Mouse (Mus musculus) macrophage (primary cell): ENCODE measurements around the gene Kdm1a. TPM values are rescaled to one million over a fixed set of nuclear protein-coding genes. Genes with fewer than 3 reads are reported as not detected.

Experiments used
- H3K27ac ChIP-seq: fragments of 350-480 bp; formaldehyde crosslinking; 2 replicates; pipeline ENCODE4 v1.9.0; 2021
- H3K36me3 ChIP-seq: fragments of 350-480 bp; formaldehyde crosslinking; 2 replicates; pipeline ENCODE4 v1.9.0; 2021; ENCODE audit errors: inconsistent target
- H3K4me3 ChIP-seq: fragments of 350-480 bp; formaldehyde crosslinking; 2 replicates; pipeline ENCODE4 v1.9.0; 2021; ENCODE audit errors: inconsistent target
- H3K79me2 ChIP-seq: fragments of 350-480 bp; formaldehyde crosslinking; 2 replicates; pipeline ENCODE4 v1.9.0; 2021; ENCODE audit errors: inconsistent target
- WGBS: methylation state at CpG from one replicate; pipeline ENCODE4 v1.1.7; 2026; ENCODE audit warnings: inconsistent platforms; ENCODE audit not compliant: missing documents; 5-methylcytosine and 5-hydroxymethylcytosine counted together
- polyA plus RNA-seq: library from polyadenylated mRNA; stranded (reverse); fragments of 250-400 nt; gene quantifications from 3 replicates; pipeline ENCODE4 v1.2.4, GENCODE M21; 2018; ENCODE audit warnings: inconsistent platforms

Gene Kdm1a
- polyA plus RNA-seq, 1 experiment from 2014 or later: 31.4 TPM

DNA sequence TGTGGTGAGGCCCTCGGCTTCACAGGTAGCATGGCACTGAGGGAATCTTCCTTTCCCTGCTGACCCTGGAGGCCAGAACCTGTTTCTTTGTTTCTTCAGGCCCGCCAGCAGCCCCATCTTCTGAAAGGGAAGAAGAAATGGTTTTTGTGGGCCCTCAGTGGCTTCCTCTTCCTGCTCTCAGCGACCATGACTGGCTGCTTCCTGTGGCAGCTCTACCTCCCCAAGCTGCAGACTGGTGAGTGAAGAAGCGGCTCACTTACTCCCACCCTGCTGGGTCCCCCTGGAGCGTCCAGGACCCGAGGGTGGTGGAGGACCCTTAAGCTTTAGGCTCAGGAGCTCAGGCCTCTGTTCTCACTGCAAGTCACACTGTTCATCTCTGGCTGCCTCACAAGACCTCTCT, 24.1 kb upstream of the Kdm1a start:
- no peak overlapping the region for H3K27ac ChIP-seq
- no peaks in the 10 kb centered on the region for H3K79me2 ChIP-seq
- no peak overlapping the region for H3K4me3 ChIP-seq
- no peaks in the 10 kb centered on the region for H3K36me3 ChIP-seq
- 15% methylated on average over 6 of the region's 6 CpGs for WGBS

DNA sequence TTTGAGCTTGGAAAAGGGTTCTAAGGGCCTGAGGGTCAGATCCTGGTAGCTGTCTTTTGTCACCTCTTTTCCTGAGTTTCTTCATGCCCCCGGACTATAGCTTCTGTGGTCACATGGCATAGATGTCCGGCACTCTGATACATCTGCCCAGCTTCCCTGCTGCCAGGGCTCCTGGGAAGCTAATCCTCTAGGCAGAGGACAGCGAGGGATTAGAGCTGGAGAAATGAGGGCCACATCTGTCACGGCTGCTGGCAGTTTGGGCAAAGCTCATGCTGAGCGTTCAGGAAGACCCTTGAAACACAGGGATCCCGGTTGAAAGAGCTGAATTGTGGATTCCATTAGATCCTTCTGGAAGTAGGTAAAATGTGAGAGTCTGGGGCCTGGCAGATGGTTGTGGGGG, 19.9 kb upstream of the Kdm1a start, which contains the start of gene Lactbl1:
Lactbl1 (plus strand) TSS at position 234 of the 400 bp plus-strand sequence.
- Histone ChIP-seq H3K27ac (no peak within 1 kb of the TSS), H3K4me3 (no peak within 1 kb of the TSS), H3K36me3 (no peaks in the 10 kb centered on the region), H3K79me2 (no peaks in the 10 kb centered on the region)
- 86% methylated on average over 4 of the region's 6 CpGs for WGBS

DNA sequence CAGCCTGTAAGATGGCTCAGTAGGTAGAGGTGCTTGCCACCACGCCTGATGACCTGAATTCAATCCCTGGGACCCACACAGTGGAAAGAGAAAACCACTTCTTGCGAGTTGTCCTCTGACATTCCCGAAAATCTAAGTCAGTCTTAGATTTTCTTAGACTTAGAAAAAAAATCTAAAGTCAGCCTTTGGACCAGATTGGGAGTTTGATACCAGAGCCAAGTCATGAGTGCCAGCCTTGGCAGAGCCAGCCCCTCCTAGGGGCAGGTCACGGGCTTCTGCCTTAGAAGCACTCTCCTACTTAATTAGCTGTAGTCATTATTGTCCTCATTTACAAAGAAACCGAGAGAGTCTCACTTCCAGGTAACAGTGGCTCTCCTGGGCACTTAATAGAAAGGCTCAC, 19.4 kb upstream of the Kdm1a start:
- 73% methylated on average over 5 of the region's 5 CpGs for WGBS
- Histone ChIP-seq H3K27ac (no peak overlapping the region), H3K36me3 (no peaks in the 10 kb centered on the region), H3K79me2 (no peaks in the 10 kb centered on the region), H3K4me3 (no peak overlapping the region)

DNA sequence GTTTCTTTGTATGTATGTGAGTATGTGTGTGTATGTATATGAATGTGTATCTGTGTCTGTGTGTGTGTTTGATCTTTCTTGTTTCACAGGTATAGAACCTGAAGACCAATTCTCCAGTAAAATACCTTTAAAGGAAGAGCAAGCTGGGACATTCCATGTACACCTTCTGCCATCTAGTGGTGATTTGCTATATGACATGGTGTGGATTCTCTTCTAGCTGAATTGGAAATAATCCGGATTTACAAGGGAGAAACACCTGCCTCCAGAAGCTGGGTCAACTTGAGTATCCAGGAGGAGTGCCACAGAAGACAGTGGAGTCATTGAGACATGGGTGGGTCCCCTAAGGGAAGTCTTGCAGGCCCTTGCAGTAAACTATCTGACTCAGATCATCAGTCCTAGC, 18.8 kb upstream of the Kdm1a start:
- H3K36me3 ChIP-seq: no peaks in the 10 kb centered on the region
- no peak overlapping the region for H3K27ac ChIP-seq
- H3K4me3 ChIP-seq: no peak overlapping the region
- WGBS: 23% methylated on average over 1 of the region's 1 CpGs
- H3K79me2 ChIP-seq: no peaks in the 10 kb centered on the region

DNA sequence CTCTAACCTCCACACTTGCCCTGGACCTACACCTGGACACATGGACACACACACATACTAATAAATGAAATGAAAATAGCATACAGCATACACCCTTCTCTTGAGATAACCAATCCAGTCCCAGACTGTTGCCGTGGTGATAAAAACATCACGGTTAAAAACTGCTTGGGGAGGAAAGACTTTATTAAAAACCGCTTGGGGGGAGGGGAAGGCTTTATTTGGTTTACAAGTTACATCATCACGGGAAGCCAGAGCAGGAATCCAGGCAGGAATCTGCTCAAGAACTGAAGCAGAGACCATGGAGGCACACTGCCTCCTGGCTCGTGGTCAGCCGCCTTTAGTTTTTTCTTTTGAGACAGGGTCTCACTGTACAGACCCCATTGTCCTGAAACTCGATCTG, 11.1 kb upstream of the Kdm1a start:
- WGBS: 85% methylated on average over 7 of the region's 7 CpGs
- no peak overlapping the region for H3K27ac ChIP-seq
- H3K36me3 ChIP-seq: no peaks in the 10 kb centered on the region
- H3K4me3 ChIP-seq: no peak overlapping the region
- no peaks in the 10 kb centered on the region for H3K79me2 ChIP-seq

DNA sequence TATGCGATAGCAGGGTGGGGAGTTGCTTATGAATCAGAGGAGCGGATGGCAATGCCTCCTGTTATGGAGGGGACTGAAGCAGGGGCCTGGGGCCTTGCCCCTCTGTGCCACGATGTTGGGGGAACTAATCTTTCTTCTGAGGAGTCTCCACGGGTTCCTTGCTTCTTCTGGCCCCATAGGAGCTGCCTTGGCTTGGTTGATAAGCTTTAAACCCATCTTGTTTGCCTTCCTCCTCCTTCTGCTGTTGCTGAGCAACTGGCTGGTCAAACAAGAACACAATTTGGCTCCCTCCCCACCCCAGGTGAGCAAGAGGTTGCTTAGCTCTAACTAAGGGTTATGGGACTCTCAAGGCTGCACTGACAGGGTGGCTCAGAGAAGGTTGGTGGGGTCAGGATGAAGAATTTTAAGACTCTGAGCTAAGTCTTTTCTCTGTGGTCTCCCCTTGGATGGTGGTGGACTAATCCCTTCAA, 7.9 kb upstream of the Kdm1a start, which contains the start of gene Tex46:
Tex46 (plus strand) TSS at position 51 of the 470 bp plus-strand sequence.
- WGBS: 71% methylated on average over 4 of the region's 4 CpGs
- Histone ChIP-seq H3K36me3 (no peaks in the 10 kb centered on the region), H3K4me3 (no peak within 1 kb of the TSS), H3K27ac (no peak within 1 kb of the TSS), H3K79me2 (no peaks in the 10 kb centered on the region)

DNA sequence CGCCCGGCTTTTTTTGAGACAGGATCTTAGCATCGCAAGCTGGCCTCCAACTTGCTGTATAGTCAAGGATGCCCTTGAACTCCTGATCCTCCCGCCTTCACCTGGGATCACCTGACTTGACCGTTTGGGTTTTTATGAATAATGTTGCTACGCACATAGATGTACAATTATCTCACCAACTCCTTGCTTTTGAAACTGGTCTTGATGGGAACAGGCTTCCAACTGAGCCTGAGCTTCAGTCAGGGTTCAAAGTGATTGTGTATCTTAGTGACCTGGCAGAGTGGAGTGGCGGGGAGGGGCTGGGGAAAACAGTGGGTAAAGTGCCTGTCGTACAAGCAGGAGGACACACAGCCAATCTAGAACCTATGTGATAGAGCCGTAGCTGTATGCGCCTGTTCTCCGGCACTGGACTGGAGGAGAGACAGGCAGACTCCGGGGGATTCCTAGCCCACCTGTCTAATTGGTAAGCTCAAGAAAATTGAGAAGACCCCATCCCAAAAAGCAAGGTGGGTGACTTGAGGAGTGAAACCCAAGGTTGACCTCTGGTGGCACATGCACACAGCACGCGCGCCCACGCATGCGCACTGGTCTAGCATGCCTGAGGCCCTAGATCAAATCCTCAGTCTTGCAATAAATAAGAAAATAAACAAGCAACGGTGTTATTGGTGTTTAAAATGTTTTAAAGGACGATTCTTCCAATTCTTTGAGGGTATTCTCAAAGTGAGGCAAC, 3.4 kb upstream of the Kdm1a start:
- Histone ChIP-seq H3K4me3 (no peak overlapping the region), H3K79me2 (peaks cover 11% of the 10 kb centered on the region), H3K36me3 (no peaks in the 10 kb centered on the region), H3K27ac (no peak overlapping the region)
- WGBS: 90% methylated on average over 18 of the region's 19 CpGs

DNA sequence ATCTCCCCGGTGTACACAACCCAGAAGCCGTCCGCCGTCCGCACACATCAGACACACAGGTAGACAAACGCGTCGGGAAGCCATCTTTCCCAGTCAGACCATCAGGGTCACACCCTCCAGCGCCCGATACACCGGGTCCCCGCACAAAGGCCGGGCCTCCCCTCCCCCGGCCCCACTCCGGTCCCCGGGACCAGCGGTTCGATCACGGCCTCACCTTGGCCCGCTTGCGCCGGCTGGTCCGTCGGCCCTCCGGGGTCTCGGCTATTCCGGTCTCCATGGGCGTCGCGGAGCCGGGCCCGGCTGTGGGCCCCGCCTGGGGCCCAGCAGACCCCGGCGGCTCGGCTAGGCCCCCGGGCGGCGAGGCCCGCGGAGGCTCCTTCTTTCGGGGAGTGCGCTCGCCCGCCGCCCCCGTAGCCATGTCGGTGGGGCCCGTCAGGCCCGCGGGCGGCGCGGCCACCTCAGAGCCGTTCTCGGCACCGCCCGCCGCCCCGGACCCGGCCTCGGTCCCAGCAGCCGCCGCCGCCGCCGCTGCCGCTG, 437 bp downstream of the Kdm1a start:
- Histone ChIP-seq H3K27ac (0 out of 2 replicates have a peak overlapping the region, but pooled peaks have one; percentile 17), H3K4me3 (peak overlapping the region; percentile 76), H3K36me3 (no peaks in the 10 kb centered on the region), H3K79me2 (peaks cover 49% of the 10 kb centered on the region)
- WGBS: under 1% methylated on average over 64 of the region's 68 CpGs

DNA sequence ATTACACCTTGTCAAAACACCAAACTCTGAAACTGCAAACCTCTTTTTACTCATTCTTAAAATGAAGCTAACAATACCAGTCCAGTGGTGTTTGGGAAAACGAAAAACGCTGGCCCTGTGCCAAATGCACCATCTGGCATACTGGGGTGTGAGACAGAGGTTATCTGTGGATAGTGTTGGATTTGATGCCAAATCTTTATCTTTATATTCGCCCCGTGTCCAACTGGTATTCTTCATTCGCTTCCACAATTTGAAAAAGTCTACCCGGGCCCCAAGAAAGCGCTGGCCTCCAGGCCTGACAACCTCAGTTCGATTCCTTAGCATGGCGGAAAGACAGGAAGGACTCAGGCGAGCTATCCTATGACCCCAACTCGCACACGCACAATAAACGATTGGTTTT, 1.0 kb downstream of the Kdm1a start:
- peak overlapping the region; percentile 76 for H3K4me3 ChIP-seq
- peaks cover 56% of the 10 kb centered on the region for H3K79me2 ChIP-seq
- no peaks in the 10 kb centered on the region for H3K36me3 ChIP-seq
- 1% methylated on average over 13 of the region's 13 CpGs for WGBS
- H3K27ac ChIP-seq: 0 out of 2 replicates have a peak overlapping the region, but pooled peaks have one; percentile 17

DNA sequence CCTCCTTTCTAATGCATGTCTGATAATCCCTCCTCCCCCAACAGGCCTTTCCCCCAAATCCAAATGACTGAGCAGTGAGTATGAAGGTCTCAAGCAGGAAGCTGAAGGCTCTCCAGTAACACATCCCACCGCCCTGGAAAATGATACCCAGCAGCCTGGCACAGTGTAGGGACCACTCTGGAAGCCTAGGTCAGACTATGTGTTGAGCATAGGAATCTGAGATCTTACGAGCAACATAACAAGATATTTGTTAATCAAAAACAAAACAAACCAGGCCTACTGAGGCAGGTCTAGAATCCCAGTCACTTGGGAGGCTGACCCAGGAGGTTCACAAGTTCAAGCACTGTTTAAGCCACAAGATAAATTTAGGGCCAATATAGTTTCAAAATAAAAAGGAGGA, 2.0 kb downstream of the Kdm1a start:
- 94% methylated on average over 2 of the region's 2 CpGs for WGBS
- H3K79me2 ChIP-seq: peaks cover 65% of the 10 kb centered on the region
- H3K36me3 ChIP-seq: no peaks in the 10 kb centered on the region
- H3K27ac ChIP-seq: no peak overlapping the region
- H3K4me3 ChIP-seq: no peak overlapping the region

DNA sequence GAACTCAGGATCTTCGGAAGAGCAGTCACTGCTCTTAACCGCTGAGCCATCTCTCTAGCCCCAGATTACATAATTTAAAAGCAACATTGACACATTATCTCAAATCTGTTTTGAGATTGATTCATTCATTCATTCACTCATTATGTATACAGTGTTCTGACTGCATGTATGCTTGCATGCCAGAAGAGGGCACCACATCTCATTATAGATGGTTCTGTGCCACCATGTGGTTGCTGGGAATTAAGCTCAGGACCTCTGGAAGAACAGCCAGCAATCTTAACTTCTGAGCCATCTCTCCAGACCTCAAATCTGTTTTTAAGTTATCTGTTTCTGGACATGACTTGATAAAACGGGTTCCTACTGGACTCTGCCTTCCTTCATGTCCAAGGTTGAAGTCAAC, 2.7 kb downstream of the Kdm1a start:
- H3K27ac ChIP-seq: no peak overlapping the region
- no peaks in the 10 kb centered on the region for H3K36me3 ChIP-seq
- 97% methylated on average over 3 of the region's 3 CpGs for WGBS
- peaks cover 72% of the 10 kb centered on the region for H3K79me2 ChIP-seq
- no peak overlapping the region for H3K4me3 ChIP-seq

DNA sequence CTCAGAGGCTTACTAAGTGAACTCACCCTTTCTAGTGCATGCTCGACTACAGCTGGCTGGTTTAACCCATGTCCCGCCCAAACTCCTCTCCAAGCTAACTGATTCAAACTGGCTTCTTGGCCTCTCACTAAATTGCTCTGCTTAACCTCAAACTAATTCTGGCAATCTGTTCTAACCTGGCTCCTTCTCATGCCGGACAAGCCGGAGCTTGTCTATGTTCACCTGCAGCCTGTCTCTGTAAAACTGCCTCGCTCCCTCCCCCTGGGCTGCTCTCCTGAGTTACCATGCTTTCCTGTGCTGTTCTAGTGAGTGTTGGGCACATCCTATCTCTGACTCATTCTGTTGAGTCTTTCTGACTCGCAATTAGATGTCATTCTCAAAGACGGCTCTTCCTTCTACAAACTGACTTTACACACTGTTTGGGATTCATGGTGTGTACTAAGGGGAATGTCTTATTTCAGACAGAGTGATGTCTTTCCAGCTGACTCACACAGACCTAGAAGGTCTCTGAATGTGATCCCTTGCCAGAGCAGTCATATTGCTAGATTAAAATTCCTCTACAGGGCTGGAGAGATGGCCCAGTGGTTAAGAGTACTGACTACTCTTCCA, 4.2 kb downstream of the Kdm1a start:
- Histone ChIP-seq H3K4me3 (no peak overlapping the region), H3K27ac (no peak overlapping the region), H3K36me3 (no peaks in the 10 kb centered on the region), H3K79me2 (peaks cover 87% of the 10 kb centered on the region)
- WGBS: 78% methylated on average over 7 of the region's 7 CpGs

DNA sequence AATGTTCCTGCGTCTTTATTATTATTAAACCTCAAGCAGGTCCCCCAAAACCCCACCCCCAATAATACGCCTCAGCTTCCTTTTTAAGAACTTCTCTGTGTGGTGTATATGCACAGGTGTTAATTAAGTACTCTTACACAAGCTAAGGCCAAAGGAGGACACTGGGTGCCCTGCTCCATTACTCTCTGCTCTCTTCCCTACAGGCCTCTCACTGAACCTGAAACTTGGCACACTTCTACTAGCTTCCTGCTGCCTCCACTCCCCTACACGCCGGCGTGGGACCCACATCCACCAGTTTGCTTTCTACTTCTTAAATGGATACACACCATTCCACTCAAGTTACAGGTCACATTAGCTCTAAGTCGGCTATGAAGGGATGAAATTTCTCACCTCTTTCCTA, 7.3 kb downstream of the Kdm1a start:
- H3K36me3 ChIP-seq: no peaks in the 10 kb centered on the region
- no peak overlapping the region for H3K27ac ChIP-seq
- no peak overlapping the region for H3K4me3 ChIP-seq
- WGBS: 71% methylated on average over 6 of the region's 6 CpGs
- peaks cover 100% of the 10 kb centered on the region for H3K79me2 ChIP-seq

DNA sequence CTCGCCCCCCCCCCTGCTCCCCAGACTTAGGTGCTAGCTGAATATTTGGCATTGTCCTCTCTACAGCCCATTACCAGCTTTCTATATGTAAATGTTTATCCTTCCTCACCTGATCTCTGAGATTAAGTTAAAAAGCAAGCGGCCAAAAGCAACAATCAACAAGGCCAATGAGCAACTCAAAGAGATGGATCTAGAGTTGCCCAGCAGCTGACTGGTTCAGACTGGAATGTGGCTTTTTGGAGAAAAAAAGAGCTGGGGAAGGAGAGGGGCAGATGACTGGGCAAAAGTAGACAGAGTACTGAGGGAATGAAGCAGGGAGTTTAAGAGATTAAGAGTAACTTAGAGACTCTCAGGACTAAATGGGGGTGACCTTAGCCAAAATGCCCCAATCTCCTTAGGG, 8.5 kb downstream of the Kdm1a start:
- WGBS: 94% methylated on average over 2 of the region's 2 CpGs

DNA sequence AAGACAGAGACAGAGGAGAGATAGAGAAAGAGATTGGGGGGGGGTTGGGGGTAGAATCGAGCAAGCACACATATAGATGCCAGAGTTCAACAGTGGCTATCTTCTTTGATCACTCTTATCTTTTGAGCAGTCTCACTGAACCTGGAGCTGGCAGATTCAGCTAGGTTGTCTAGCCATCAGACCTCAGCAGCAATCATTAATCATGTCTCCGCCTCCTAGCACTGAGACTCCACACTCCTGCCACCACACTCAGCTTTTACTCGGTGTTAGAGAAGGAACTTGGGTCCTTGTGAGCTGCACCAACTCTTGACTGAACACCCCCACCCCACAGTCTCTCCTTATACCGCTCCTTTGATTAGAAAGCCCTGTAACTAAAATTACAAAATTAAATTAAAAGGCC, 10.4 kb downstream of the Kdm1a start:
- Histone ChIP-seq H3K4me3 (no peak overlapping the region), H3K79me2 (peaks cover 100% of the 10 kb centered on the region), H3K27ac (no peak overlapping the region), H3K36me3 (no peaks in the 10 kb centered on the region)
- 82% methylated on average over 4 of the region's 4 CpGs for WGBS

More for the DNA sequence above, 8.5 kb downstream of the Kdm1a start:
- H3K27ac ChIP-seq: no peak overlapping the region
- H3K36me3 ChIP-seq: no peaks in the 10 kb centered on the region
- no peak overlapping the region for H3K4me3 ChIP-seq
- peaks cover 100% of the 10 kb centered on the region for H3K79me2 ChIP-seq
